Mouse (Mus musculus): Measurements from ENCODE around the gene Rps7. TPM values are rescaled to one million over a fixed set of nuclear protein-coding genes. Genes with fewer than 3 reads are reported as not detected.

Gene Rps7
- polyA plus RNA-seq, 1 experiment from 2014 or later = 654 TPM

Small RNAs within 50 kb of the gene (microRNA-seq; reads per million reads assigned to microRNA genes)
- not detected for gene Mir6937

Other genes with a start within 250 kb of the Rps7 start
- 0.10 and 0.23 TPM in 2 replicates for gene Dcdc2c, start 83.6 kb downstream of the Rps7 start, polyA plus RNA-seq (2016; fragmentation: Nextera tagmentation; extraction: Ambion mirVana)
- not detected in 2 replicates for gene Allc, start 53.4 kb downstream of the Rps7 start, polyA plus RNA-seq (2016; fragmentation: Nextera tagmentation; extraction: Ambion mirVana)
- gene Colec11, start 12.6 kb downstream of the Rps7 start, polyA plus RNA-seq (2016; fragmentation: Nextera tagmentation; extraction: Ambion mirVana) = 0.18 TPM in 1 of 2 replicates, not detected in the other
- gene Rnaseh1, start 13.6 kb upstream of the Rps7 start, polyA plus RNA-seq (2016; fragmentation: Nextera tagmentation; extraction: Ambion mirVana) = 38.5 and 38.8 TPM in 2 replicates
- 67.0 and 69.9 TPM in 2 replicates for gene Adi1, start 39.3 kb upstream of the Rps7 start, polyA plus RNA-seq (2016; fragmentation: Nextera tagmentation; extraction: Ambion mirVana)
- 34.0 and 37.9 TPM in 2 replicates for gene Trappc12, start 114.5 kb upstream of the Rps7 start, polyA plus RNA-seq (2016; fragmentation: Nextera tagmentation; extraction: Ambion mirVana)
- gene Eipr1, start 115.8 kb upstream of the Rps7 start, polyA plus RNA-seq (2016; fragmentation: Nextera tagmentation; extraction: Ambion mirVana) = 41.2 and 42.2 TPM in 2 replicates

Measured in limb, embryonic 10.5 days (tissue).